Mouse (Mus musculus) spleen, postnatal 4 days (tissue): ENCODE measurements around the gene Zfp74.

Experiments used
- DNase-seq, 2 experiments: peaks; one replicate each; pipeline ENCODE4 v3.0.0; 2022; ENCODE audit warnings: low spot score in 2 of 2

The Zfp74 gene

GRCm38 (mm10) chr7:29944201-29944600 is 9.7 kb downstream of the Zfp74 start:
- DNase-seq, result no peak

GRCm38 (mm10) chr7:29943720-29944119 is 10.2 kb downstream of the Zfp74 start:
- DNase-seq, result no peak

- DNase-seq, result no peak
Observed at GRCm38 (mm10) chr7:29942740-29943139, 11.1 kb downstream of the Zfp74 start.

GRCm38 (mm10) chr7:29941027-29941426 is 12.9 kb downstream of the Zfp74 start:
- DNase-seq, result no peak

- DNase-seq, result no peak
Observed at GRCm38 (mm10) chr7:29938856-29939255, 15.0 kb downstream of the Zfp74 start.

GRCm38 (mm10) chr7:29922780-29923179 is 31.1 kb downstream of the Zfp74 start:
- DNase-seq, result no peak

GRCm38 (mm10) chr7:29921439-29922093 is 32.3 kb downstream of the Zfp74 start:
- no peak for DNase-seq

- no peak for DNase-seq
Observed at GRCm38 (mm10) chr7:29918062-29918453, 35.8 kb downstream of the Zfp74 start.

GRCm38 (mm10) chr7:29917371-29918061 is 36.4 kb downstream of the Zfp74 start:
- DNase-seq, result no peak

- DNase-seq, result no peak
Observed at GRCm38 (mm10) chr7:29912172-29912571, 41.7 kb downstream of the Zfp74 start.

GRCm38 (mm10) chr7:29910252-29910651 is 43.6 kb downstream of the Zfp74 start:
- DNase-seq, result no peak

- peak; percentile 66 to 83 for DNase-seq
Observed at GRCm38 (mm10) chr7:29908130-29908950, 45.5 kb downstream of the Zfp74 start, which contains the start of gene Zfp383. Gene Zfp383, plus strand, starts transcription at chr7:29908223.

- no peak for DNase-seq
Observed at GRCm38 (mm10) chr7:29907206-29907605, 46.7 kb downstream of the Zfp74 start.

- DNase-seq, result no peak
Observed at GRCm38 (mm10) chr7:29906682-29907058, 47.2 kb downstream of the Zfp74 start.

GRCm38 (mm10) chr7:29905966-29906681 is 47.8 kb downstream of the Zfp74 start, which contains the start of gene Zfp27:
Gene Zfp27, minus strand, starts transcription at chr7:29906572.
- DNase-seq, result peak; percentile 41 to 69

GRCm38 (mm10) chr7:29904101-29904500 is 49.8 kb downstream of the Zfp74 start:
- DNase-seq, result no peak

GRCm38 (mm10) chr7:29898351-29898750 is 55.5 kb downstream of the Zfp74 start:
- no peak for DNase-seq

- DNase-seq, result no peak
Observed at GRCm38 (mm10) chr7:29892756-29893155, 61.1 kb downstream of the Zfp74 start.

- no peak for DNase-seq
Observed at GRCm38 (mm10) chr7:29890501-29890900, 63.4 kb downstream of the Zfp74 start.

GRCm38 (mm10) chr7:29880916-29881315 is 73.0 kb downstream of the Zfp74 start:
- DNase-seq, result no peak
